Comparison of ENCODE assay signal across 8 mouse cellular contexts in genomic region chr15:84260123-84260822, GRCm38 (mm10). TPM values are rescaled to one million over a fixed set of nuclear protein-coding genes. Genes with fewer than 3 reads are reported as not detected.
DNase-seq lines count a peak whose midpoint lies in the region; ATAC-seq and TF ChIP-seq lines count a peak whose summit lies in the region.

No protein-coding gene starts in this region.

- H3K27ac ChIP-seq in ES-E14 (ENCODE audit: insufficient read depth, low read depth, low read length, poor library complexity, severe bottlenecking): no peak overlapping the region
- H3K27ac ChIP-seq in forebrain, embryonic 14.5 days (ENCODE audit: low read depth, low read length): peak overlapping the region; percentile 65
- peak overlapping the region; percentile 72 for H3K27ac ChIP-seq in hindbrain, embryonic 12.5 days

- no peak overlapping the region for H3K9ac ChIP-seq in ES-E14 (ENCODE audit: insufficient read depth, low read depth, low read length, poor library complexity, severe bottlenecking)
- H3K9ac ChIP-seq in forebrain, embryonic 14.5 days (ENCODE audit: low read length): peak overlapping the region; percentile 35; the same call in 1 of the 2 replicates
- 0 out of 2 replicates have a peak overlapping the region, but pooled peaks have one; percentile 11 for H3K9ac ChIP-seq in hindbrain, embryonic 12.5 days

- H3K36me3 ChIP-seq in ES-E14 (ENCODE audit: control insufficient read depth, insufficient read depth, low read length, poor library complexity, severe bottlenecking): peaks cover 4% of the 10 kb centered on the region; the same call in 1 of the 2 replicates
- no peaks in the 10 kb centered on the region for H3K36me3 ChIP-seq in forebrain, embryonic 14.5 days (ENCODE audit: control insufficient read depth, insufficient read depth, low read length)
- no peaks in the 10 kb centered on the region for H3K36me3 ChIP-seq in hindbrain, embryonic 12.5 days

- peak; percentile 69 for DNase-seq in ES-E14 (ENCODE audit: low read depth, low spot score)
- DNase-seq in c-Kit-positive CD71-positive TER-119-negative erythroid progenitor cells, embryonic 14.5 days (ENCODE audit: low read depth): peak; percentile 49
- DNase-seq in forebrain, embryonic 14.5 days (ENCODE audit: low spot score): peak; percentile 95
- peak; percentile 68 to 87 for DNase-seq in layer of hippocampus, postnatal 25 days (ENCODE audit: extremely low spot score in 1 of 2, low spot score in 1 of 2)
- DNase-seq in lung, postnatal 4 days: peak; percentile 54 to 77
- peak; percentile 93 for DNase-seq in retina, postnatal 7 days (ENCODE audit: low read depth, low spot score)
- DNase-seq in thymus, postnatal 4 days: peak; percentile 88

- peak overlapping the region in 1 of 2 experiments; percentile 14; a peak in 1 of 4 replicates for H3K4me3 ChIP-seq in ES-E14 (ENCODE audit: insufficient read depth in 1 of 2, low read depth in 1 of 2, low read length in 2 of 2, poor library complexity in 1 of 2, severe bottlenecking in 1 of 2)
- 0 out of 2 replicates have a peak overlapping the region, but pooled peaks have one; percentile 8 for H3K4me3 ChIP-seq in forebrain, embryonic 14.5 days (ENCODE audit: low read depth, low read length)
- no peak overlapping the region for H3K4me3 ChIP-seq in hindbrain, embryonic 12.5 days

- in situ Hi-C loops in ES-E14 (cut with MboI; ENCODE audit: low sequenced_read_pairs in 2 of 2, unreplicated experiment in 2 of 2): loop anchor here in 1 of 2 experiments (25.0 kb wide), 1 partner anchor 352 kb away; no protein-coding TSS in a partner anchor

- WGBS in forebrain, embryonic 14.5 days: 19% methylated on average over 22 of the region's 22 CpGs
- 23% methylated on average over 22 of the region's 22 CpGs for WGBS in hindbrain, embryonic 12.5 days

- peaks cover 0 to 7% of the 10 kb centered on the region in 2 experiments; a peak in 1 of 4 replicates for H3K4me1 ChIP-seq in ES-E14 (ENCODE audit: control insufficient read depth in 2 of 2, insufficient read depth in 2 of 2, low read length in 2 of 2, poor library complexity in 1 of 2)
- H3K4me1 ChIP-seq in forebrain, embryonic 14.5 days (ENCODE audit: control insufficient read depth, insufficient read depth, low read length): peaks cover 9% of the 10 kb centered on the region
- peaks cover 42% of the 10 kb centered on the region for H3K4me1 ChIP-seq in hindbrain, embryonic 12.5 days

- peak; percentile 80 for ATAC-seq in forebrain, embryonic 14.5 days
- peak; percentile 72 for ATAC-seq in hindbrain, embryonic 12.5 days (ENCODE audit: low FRiP score)

- H3K27me3 ChIP-seq in forebrain, embryonic 14.5 days (replicated peaks; ENCODE audit: control insufficient read depth, insufficient read depth, low read length): no peaks in the 10 kb centered on the region
- 0 out of 2 replicates have a peak, but pooled peaks cover 6% of the 10 kb centered on the region for H3K27me3 ChIP-seq in hindbrain, embryonic 12.5 days

- peak overlapping the region; percentile 44 for H3K4me2 ChIP-seq in forebrain, embryonic 14.5 days (ENCODE audit: low read length)
- 0 out of 2 replicates have a peak overlapping the region, but pooled peaks have one; percentile 13 for H3K4me2 ChIP-seq in hindbrain, embryonic 12.5 days (replicated peaks)

- no peaks in the 10 kb centered on the region for H3K9me3 ChIP-seq in ES-E14 (ENCODE audit: control insufficient read depth, insufficient read depth, low read depth, low read length)
- no peaks in the 10 kb centered on the region for H3K9me3 ChIP-seq in forebrain, embryonic 14.5 days (replicated peaks; ENCODE audit: control insufficient read depth, low read length)
- no peaks in the 10 kb centered on the region for H3K9me3 ChIP-seq in hindbrain, embryonic 12.5 days (replicated peaks)

TF ChIP-seq in ES-E14, 5 proteins besides CTCF, POLR2A, EP300 and RAD21:
- TF ChIP-seq CHD2 (IDR thresholded peaks at IDR 0.05; ENCODE audit: low read depth, low read length) (no peak), HCFC1 (IDR thresholded peaks at IDR 0.05; ENCODE audit: borderline replicate concordance, insufficient read depth, low read length) (no peak), MAFK (IDR thresholded peaks at IDR 0.05; ENCODE audit: insufficient read depth, low read depth, low read length) (no peak), ZNF384 (IDR thresholded peaks at IDR 0.05; ENCODE audit: low read depth, low read length) (no peak), ZC3H11A (IDR thresholded peaks at IDR 0.05; ENCODE audit: borderline replicate concordance, low read depth, low read length) (peak; percentile 36; the same call in 1 of the 2 replicates)

RNA-seq across cellular contexts. Expression of gene Parvb, which starts 28.4 kb away (rescaled TPM):
- 10.8 and 18.6 TPM in 2 replicates for total RNA-seq in ES-E14 (2012; rRNA removed)
- 2.5 and 2.9 TPM in 2 replicates for polyA plus RNA-seq in forebrain, embryonic 14.5 days (2014; fragmentation: Nextera tagmentation; extraction: Ambion mirVana)
- 5.0 and 6.5 TPM in 2 replicates for polyA plus RNA-seq in hindbrain, embryonic 12.5 days (2016; fragmentation: Nextera tagmentation; extraction: Ambion mirVana)
- total RNA-seq in layer of hippocampus, postnatal 25 days (2021): 10 to 100 TPM; 43.5 to 44.3 TPM
